ENCODE assay signal across 23 mouse cellular contexts in genomic region chr5:9186467-9186866, GRCm38 (mm10). TPM values are rescaled to one million over a fixed set of nuclear protein-coding genes. Genes with fewer than 3 reads are reported as not detected.
DNase-seq lines count a peak whose midpoint lies in the region; ATAC-seq lines count a peak whose summit lies in the region.
"Had no signal": no experiment of that assay in that cellular context is flagged by ENCODE, and none has a peak within 500 bp of the region (broad histone marks: within the 10 kb centered on the region; RNA-seq: fewer than 3 reads in every experiment).

No protein-coding gene starts in this region.

- H3K9ac ChIP-seq in forebrain, embryonic 14.5 days (ENCODE audit: low read length), result no peak overlapping the region
- H3K9ac ChIP-seq: embryonic facial prominence, embryonic 13.5 days; embryonic facial prominence, embryonic 15.5 days; forebrain, embryonic 12.5 days; forebrain, embryonic 15.5 days; forebrain, postnatal 0 days had no signal

- 74% methylated on average over 1 of the region's 1 CpGs for WGBS in forebrain, embryonic 14.5 days

- no peak overlapping the region for H3K4me2 ChIP-seq in forebrain, embryonic 14.5 days (ENCODE audit: low read length)
- H3K4me2 ChIP-seq: embryonic facial prominence, embryonic 13.5 days; embryonic facial prominence, embryonic 15.5 days; forebrain, embryonic 12.5 days; forebrain, embryonic 15.5 days had no signal

- H3K4me1 ChIP-seq in forebrain, embryonic 14.5 days (ENCODE audit: control insufficient read depth, insufficient read depth, low read length), result no peaks in the 10 kb centered on the region
- H3K4me1 ChIP-seq: embryonic facial prominence, embryonic 13.5 days; embryonic facial prominence, embryonic 15.5 days; forebrain, embryonic 10.5 days; forebrain, embryonic 12.5 days; forebrain, embryonic 15.5 days had no signal

- ATAC-seq in common myeloid progenitor, adult 5-6 weeks (replicated peaks; ENCODE audit: low read depth, poor library complexity, severe bottlenecking), result 0 out of 2 replicates have a peak, but pooled peaks have one; percentile 54
- peak; percentile 30; the same call in 1 of the 2 replicates for ATAC-seq in granulocyte monocyte progenitor cell, adult 5-6 weeks (replicated peaks; ENCODE audit: poor library complexity, severe bottlenecking)
- peak; percentile 57 for ATAC-seq in megakaryocyte, adult 5-6 weeks (ENCODE audit: poor library complexity, severe bottlenecking)
- ATAC-seq in monocyte, adult 5-6 weeks (replicated peaks; ENCODE audit: insufficient number of reproducible peaks, low FRiP score, low TSS enrichment, poor library complexity, severe bottlenecking), result peak; percentile 87
- no peak for ATAC-seq in forebrain, embryonic 14.5 days
- ATAC-seq: forebrain, embryonic 15.5 days; forebrain, postnatal 0 days had no signal

- H3K27me3 ChIP-seq in forebrain, embryonic 14.5 days (replicated peaks; ENCODE audit: control insufficient read depth, insufficient read depth, low read length), result no peaks in the 10 kb centered on the region
- H3K27me3 ChIP-seq: embryonic facial prominence, embryonic 13.5 days; embryonic facial prominence, embryonic 15.5 days; forebrain, embryonic 12.5 days; forebrain, embryonic 15.5 days had no signal

- intact Hi-C loops in left cerebral cortex, postnatal 10 days (cut with DNase I), result no loop called here

- no peak for DNase-seq in left cerebral cortex, postnatal 10 days (ENCODE audit: extremely low spot score in 1 of 2, low spot score in 2 of 2)
- DNase-seq in adrenal gland, postnatal 36 days, result no peak
- DNase-seq in forebrain, embryonic 14.5 days (ENCODE audit: low spot score), result no peak
- DNase-seq: adrenal gland, adult 2 months; adrenal gland, postnatal 10 days; adrenal gland, postnatal 25 days; cerebellum, adult 11-12 months; cerebellum, adult 2 months; cerebellum, adult 9-10 months; cerebellum, postnatal 10 days; cerebellum, postnatal 25 days; embryo, embryonic 11 days; forebrain, postnatal 0 days had no signal

- H3K27ac ChIP-seq in forebrain, embryonic 14.5 days (ENCODE audit: low read depth, low read length), result no peak overlapping the region
- H3K27ac ChIP-seq: embryonic facial prominence, embryonic 13.5 days; embryonic facial prominence, embryonic 15.5 days; forebrain, embryonic 10.5 days; forebrain, embryonic 12.5 days; forebrain, embryonic 15.5 days had no signal

- H3K9me3 ChIP-seq in forebrain, embryonic 14.5 days (replicated peaks; ENCODE audit: control insufficient read depth, low read length), result no peaks in the 10 kb centered on the region
- H3K9me3 ChIP-seq: embryonic facial prominence, embryonic 13.5 days; embryonic facial prominence, embryonic 15.5 days; forebrain, embryonic 10.5 days; forebrain, embryonic 12.5 days; forebrain, embryonic 15.5 days had no signal

- no peak overlapping the region for H3K4me3 ChIP-seq in forebrain, embryonic 14.5 days (ENCODE audit: low read depth, low read length)
- H3K4me3 ChIP-seq: embryonic facial prominence, embryonic 13.5 days; embryonic facial prominence, embryonic 15.5 days; erythroblast, embryonic 14.5 days; forebrain, embryonic 10.5 days; forebrain, embryonic 12.5 days; forebrain, embryonic 15.5 days had no signal

- no peaks in the 10 kb centered on the region for H3K36me3 ChIP-seq in forebrain, embryonic 14.5 days (ENCODE audit: control insufficient read depth, insufficient read depth, low read length)
- H3K36me3 ChIP-seq: embryonic facial prominence, embryonic 13.5 days; embryonic facial prominence, embryonic 15.5 days; forebrain, embryonic 10.5 days; forebrain, embryonic 12.5 days; forebrain, embryonic 15.5 days had no signal

RNA-seq across cellular contexts. Expression of gene Dmtf1, which starts 24.9 kb away (rescaled TPM):
- total RNA-seq in common myeloid progenitor, adult 5-6 weeks (2017), result 50.0 and 54.4 TPM in 2 replicates
- 38.4 and 61.3 TPM in 2 replicates for total RNA-seq in granulocyte monocyte progenitor cell, adult 5-6 weeks (2014; fragmentation: Nextera tagmentation)
- 45.6 and 46.4 TPM in 2 replicates for total RNA-seq in granulocyte monocyte progenitor cell, adult 5-6 weeks (2017)
- 35.0 and 37.1 TPM in 2 replicates for total RNA-seq in megakaryocyte, adult 5-6 weeks (2015)
- 44.3 and 59.4 TPM in 2 replicates for total RNA-seq in megakaryocyte, adult 5-6 weeks (2017)
- total RNA-seq in monocyte, adult 5-6 weeks (2017), result 118 to 143 TPM (median 119 TPM) in 3 replicates
- total RNA-seq in left cerebral cortex, postnatal 10 days (2021), result 10 to 100 TPM; 46.7 to 48.0 TPM
- 10 to 100 TPM; 26.2 to 27.1 TPM for total RNA-seq in adrenal gland, postnatal 36 days (2021)
- polyA plus RNA-seq in forebrain, embryonic 14.5 days (2014; fragmentation: Nextera tagmentation; extraction: Ambion mirVana), result 68.2 and 70.1 TPM in 2 replicates
